Mouse (Mus musculus) neural tube, embryonic 13.5 days (tissue): ENCODE results near the gene Lrrfip1. TPM values are rescaled to one million over a fixed set of nuclear protein-coding genes. Genes with fewer than 3 reads are reported as not detected.

ENCODE experiments used
- ATAC-seq: fragments of 200-750 bp; cut with Nextera tagmentation; 2 replicates; pipeline ENCODE4 v1.8.0; 2017; ENCODE audit warnings: low read depth, mild to moderate bottlenecking, moderate TSS enrichment, moderate library complexity
- H3K27ac ChIP-seq: fragments of 300-500 bp; sonication (generic); replicated peaks from 2 replicates; pipeline ENCODE4 v1.5.1; 2015; ENCODE audit warnings: moderate library complexity, mild to moderate bottlenecking, inconsistent platforms
- H3K27me3 ChIP-seq: fragments of 300-500 bp; sonication (generic); 2 replicates; pipeline ENCODE4 v1.6.1; 2015; ENCODE audit warnings: mild to moderate bottlenecking, inconsistent platforms
- H3K36me3 ChIP-seq: fragments of 300-500 bp; sonication (generic); 2 replicates; pipeline ENCODE4 v1.6.1; 2015; ENCODE audit warnings: mild to moderate bottlenecking, inconsistent platforms
- H3K4me1 ChIP-seq: fragments of 300-500 bp; sonication (generic); replicated peaks from 2 replicates; pipeline ENCODE4 v1.6.1; 2015; ENCODE audit warnings: inconsistent platforms
- H3K4me2 ChIP-seq: fragments of 300-500 bp; sonication (generic); 2 replicates; pipeline ENCODE4 v1.6.1; 2015; ENCODE audit warnings: inconsistent platforms, mild to moderate bottlenecking, moderate library complexity
- H3K4me3 ChIP-seq: fragments of 300-500 bp; sonication (generic); 2 replicates; pipeline ENCODE4 v1.5.1; 2015; ENCODE audit warnings: mild to moderate bottlenecking, inconsistent platforms
- H3K9ac ChIP-seq: fragments of 300-500 bp; sonication (generic); 2 replicates; pipeline ENCODE4 v1.6.1; 2015; ENCODE audit warnings: moderate library complexity, mild to moderate bottlenecking, inconsistent platforms
- H3K9me3 ChIP-seq: fragments of 300-500 bp; sonication (generic); 2 replicates; pipeline ENCODE4 v1.6.1; 2016; ENCODE audit warnings: inconsistent platforms
- WGBS: fragments of 180-500 bp; shearing (Covaris S2); methylation state at CpG from one replicate; pipeline ENCODE4 v1.1.7; 2015; 5-methylcytosine and 5-hydroxymethylcytosine counted together
- polyA plus RNA-seq: library from polyadenylated mRNA; unstranded; fragments of >200 nt; fragmentation: Nextera tagmentation; extraction: Ambion mirVana; gene quantifications from 2 replicates; pipeline ENCODE4 v1.2.1, GENCODE M21; 2015

Gene Lrrfip1
- polyA plus RNA-seq, 1 experiment from 2014 or later, result 33.7 TPM

DNA sequence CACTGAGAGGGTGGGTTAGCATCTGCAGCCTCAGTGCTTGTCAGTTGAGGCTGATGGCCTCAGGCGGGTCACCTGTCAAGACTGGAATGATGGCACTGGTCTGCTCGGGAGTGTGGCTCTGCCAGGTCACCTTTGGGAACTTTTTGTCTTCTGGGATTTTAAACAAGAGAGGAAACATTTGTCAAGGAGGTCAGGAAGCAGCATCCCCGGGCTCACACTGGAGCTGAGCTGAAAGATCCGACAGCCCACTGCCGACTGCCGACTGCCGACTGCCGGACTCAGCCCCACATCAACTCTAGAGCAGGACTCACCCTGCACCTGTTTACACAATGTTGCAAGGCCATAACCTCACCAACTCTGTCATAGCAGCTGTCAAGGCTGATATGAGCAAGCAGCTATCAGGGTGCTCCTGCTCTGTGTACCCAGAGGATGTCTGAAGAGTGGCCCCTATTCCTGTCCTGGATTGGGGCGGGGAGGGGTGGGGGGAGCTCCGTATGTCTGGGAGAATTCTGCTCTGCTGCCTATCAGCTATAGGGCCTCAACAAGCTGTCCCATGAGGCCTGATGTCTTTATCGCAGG, 33.9 kb downstream of the Lrrfip1 start:
- Histone ChIP-seq H3K27me3 (no peaks in the 10 kb centered on the region), H3K9ac (no peak overlapping the region), H3K4me1 (no peaks in the 10 kb centered on the region), H3K4me3 (no peak overlapping the region), H3K36me3 (no peaks in the 10 kb centered on the region), H3K27ac (no peak overlapping the region), H3K9me3 (no peaks in the 10 kb centered on the region), H3K4me2 (no peak overlapping the region)
- no peak for ATAC-seq
- 78% methylated on average over 11 of the region's 11 CpGs for WGBS

DNA sequence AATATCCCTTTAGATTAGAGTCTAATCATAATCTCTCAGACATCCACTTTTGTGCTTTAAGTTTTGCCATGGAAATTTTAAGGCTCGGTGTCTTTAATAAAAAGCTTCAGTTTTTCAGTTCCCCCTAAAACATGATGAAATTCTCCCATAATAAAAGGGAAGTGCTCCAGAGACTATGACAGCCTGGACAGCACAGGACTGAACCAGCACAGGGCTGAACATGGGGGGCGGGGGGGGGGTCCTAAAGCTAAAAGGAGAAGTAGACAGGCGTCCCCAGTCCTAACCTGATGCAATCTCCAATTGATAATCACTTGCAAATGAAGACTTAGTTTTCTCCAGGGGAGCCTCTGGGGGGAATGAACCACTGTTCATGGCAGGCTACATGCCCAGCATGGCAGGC, 36.0 kb downstream of the Lrrfip1 start:
- H3K27ac ChIP-seq, result no peak overlapping the region
- peaks cover 11% of the 10 kb centered on the region for H3K4me1 ChIP-seq
- no peaks in the 10 kb centered on the region for H3K36me3 ChIP-seq
- H3K4me2 ChIP-seq, result no peak overlapping the region
- ATAC-seq, result no peak
- 82% methylated on average over 3 of the region's 3 CpGs for WGBS
- H3K27me3 ChIP-seq, result no peaks in the 10 kb centered on the region
- H3K4me3 ChIP-seq, result no peak overlapping the region
- H3K9me3 ChIP-seq, result no peaks in the 10 kb centered on the region
- H3K9ac ChIP-seq, result no peak overlapping the region

DNA sequence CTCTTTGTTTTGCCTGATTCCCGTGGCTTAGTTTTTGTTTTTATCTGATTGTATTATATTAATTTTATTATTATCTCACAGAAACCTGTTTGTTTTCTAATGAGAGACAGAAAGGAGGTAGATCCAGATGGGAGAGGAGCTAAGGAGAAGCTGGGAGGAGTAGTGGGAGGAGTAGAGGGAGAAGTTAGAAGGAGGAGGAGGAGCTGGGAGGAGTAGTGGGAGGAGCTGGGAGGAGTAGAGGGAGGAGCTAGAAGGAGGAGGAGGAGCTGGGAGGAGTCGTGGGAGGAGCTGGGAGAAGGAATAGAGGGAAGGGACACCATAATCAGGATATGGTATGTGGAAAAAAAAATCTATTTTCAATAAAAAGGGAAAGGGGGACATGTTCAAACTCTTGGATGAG, 36.7 kb downstream of the Lrrfip1 start:
- no peaks in the 10 kb centered on the region for H3K9me3 ChIP-seq
- no peak overlapping the region for H3K4me2 ChIP-seq
- H3K27ac ChIP-seq, result no peak overlapping the region
- peaks cover 17% of the 10 kb centered on the region for H3K4me1 ChIP-seq
- H3K27me3 ChIP-seq, result no peaks in the 10 kb centered on the region
- no peak overlapping the region for H3K4me3 ChIP-seq
- no peak for ATAC-seq
- WGBS, result 80% methylated on average over 2 of the region's 2 CpGs
- no peak overlapping the region for H3K9ac ChIP-seq
- H3K36me3 ChIP-seq, result no peaks in the 10 kb centered on the region

DNA sequence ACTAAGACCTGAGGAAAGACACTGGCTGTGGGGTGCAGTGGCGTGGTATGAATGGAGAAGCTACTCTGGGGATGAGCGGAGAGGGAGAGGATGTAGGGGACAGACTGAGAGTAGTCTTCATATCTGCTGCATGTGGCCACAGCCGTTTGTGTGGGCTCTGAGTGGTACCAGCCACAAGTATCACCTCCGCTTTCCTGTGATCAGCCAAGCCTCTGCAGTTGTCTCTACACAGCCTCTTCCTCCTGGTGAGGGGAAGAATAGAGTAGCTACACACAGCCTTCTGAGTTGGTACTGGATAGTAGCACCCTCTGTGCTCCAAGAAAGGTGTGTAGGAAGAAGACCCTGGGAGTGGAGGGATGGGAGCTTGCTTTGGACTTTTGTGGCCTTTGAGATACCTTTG, 38.7 kb downstream of the Lrrfip1 start:
- H3K4me1 ChIP-seq, result peaks cover 17% of the 10 kb centered on the region
- H3K27me3 ChIP-seq, result no peaks in the 10 kb centered on the region
- 89% methylated on average over 4 of the region's 4 CpGs for WGBS
- no peak overlapping the region for H3K27ac ChIP-seq
- H3K4me3 ChIP-seq, result no peak overlapping the region
- no peaks in the 10 kb centered on the region for H3K9me3 ChIP-seq
- H3K4me2 ChIP-seq, result no peak overlapping the region
- H3K9ac ChIP-seq, result no peak overlapping the region
- no peak for ATAC-seq
- no peaks in the 10 kb centered on the region for H3K36me3 ChIP-seq

DNA sequence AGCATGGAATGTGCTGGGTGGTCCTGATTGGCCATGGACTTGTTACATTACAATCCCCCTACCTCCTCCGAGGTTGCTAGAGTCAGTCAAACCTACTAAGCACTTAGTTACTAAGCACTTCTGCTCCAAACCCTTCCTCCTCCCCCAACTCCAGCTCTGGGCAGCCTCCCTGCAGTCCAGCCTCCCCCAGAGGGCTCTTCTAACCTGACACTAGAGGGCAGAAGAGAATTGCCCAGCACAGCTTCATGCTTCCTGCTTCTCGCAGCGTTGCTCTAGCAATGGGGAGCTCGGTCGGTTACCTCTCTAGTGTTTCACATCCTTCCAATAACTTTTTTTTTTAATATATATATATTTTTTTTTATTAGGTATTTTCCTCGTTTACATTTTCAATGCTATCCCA, 39.5 kb downstream of the Lrrfip1 start:
- no peak overlapping the region for H3K27ac ChIP-seq
- H3K36me3 ChIP-seq, result no peaks in the 10 kb centered on the region
- no peak overlapping the region for H3K9ac ChIP-seq
- no peak overlapping the region for H3K4me3 ChIP-seq
- WGBS, result 82% methylated on average over 6 of the region's 6 CpGs
- H3K4me1 ChIP-seq, result peaks cover 20% of the 10 kb centered on the region
- ATAC-seq, result no peak
- H3K4me2 ChIP-seq, result no peak overlapping the region
- H3K27me3 ChIP-seq, result no peaks in the 10 kb centered on the region
- no peaks in the 10 kb centered on the region for H3K9me3 ChIP-seq

DNA sequence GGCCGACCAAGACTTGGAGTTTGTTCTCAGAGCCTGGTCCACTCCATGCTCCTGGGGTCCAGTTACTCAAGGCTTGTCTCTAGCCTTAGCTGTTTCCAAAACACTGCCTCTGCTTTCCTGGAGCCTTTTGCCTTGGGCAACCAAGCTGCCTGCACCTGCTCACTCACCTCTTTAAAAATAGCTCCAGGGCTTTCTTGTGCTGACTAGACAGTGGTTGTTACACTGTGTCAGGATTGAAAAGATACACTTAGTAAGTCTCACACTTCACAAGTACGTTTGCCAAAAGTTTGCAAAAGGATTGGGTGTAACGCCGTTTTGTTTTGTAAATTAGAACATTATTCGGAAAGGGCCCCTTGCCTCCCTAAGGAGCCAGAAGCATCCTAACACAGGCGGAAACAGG, 40.0 kb downstream of the Lrrfip1 start:
- WGBS, result 28% methylated on average over 6 of the region's 6 CpGs
- no peak overlapping the region for H3K4me3 ChIP-seq
- H3K9me3 ChIP-seq, result no peaks in the 10 kb centered on the region

DNA sequence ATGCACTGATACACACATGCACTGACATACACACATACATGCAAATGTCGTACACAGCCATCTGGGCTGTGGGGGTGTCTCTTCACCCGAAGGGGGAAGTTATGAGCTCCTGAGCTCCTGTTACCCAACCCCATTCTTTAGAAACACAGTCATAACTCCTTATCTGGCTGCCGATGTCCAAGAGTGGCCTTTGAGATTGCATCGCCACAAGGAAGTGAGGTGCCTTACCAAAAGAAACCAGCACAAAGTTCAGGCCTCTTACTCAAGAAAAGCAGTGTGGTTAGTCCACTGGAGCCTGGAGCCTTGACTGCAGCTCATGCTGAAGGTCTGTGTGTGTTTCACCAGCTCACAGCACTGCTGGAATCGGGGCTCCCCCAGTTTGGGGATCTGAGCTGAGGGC, 43.1 kb downstream of the Lrrfip1 start:
- H3K27me3 ChIP-seq, result no peaks in the 10 kb centered on the region
- no peak overlapping the region for H3K4me2 ChIP-seq
- H3K36me3 ChIP-seq, result no peaks in the 10 kb centered on the region
- WGBS, result 89% methylated on average over 5 of the region's 5 CpGs
- H3K9ac ChIP-seq, result no peak overlapping the region
- no peaks in the 10 kb centered on the region for H3K9me3 ChIP-seq
- H3K27ac ChIP-seq, result no peak overlapping the region
- H3K4me1 ChIP-seq, result peaks cover 24% of the 10 kb centered on the region
- no peak overlapping the region for H3K4me3 ChIP-seq
- ATAC-seq, result no peak

More for the DNA sequence above, 40.0 kb downstream of the Lrrfip1 start:
- no peak overlapping the region for H3K4me2 ChIP-seq
- H3K27me3 ChIP-seq, result no peaks in the 10 kb centered on the region
- H3K27ac ChIP-seq, result no peak overlapping the region
- peaks cover 24% of the 10 kb centered on the region for H3K4me1 ChIP-seq
- H3K36me3 ChIP-seq, result no peaks in the 10 kb centered on the region
- H3K9ac ChIP-seq, result no peak overlapping the region
- no peak for ATAC-seq

DNA sequence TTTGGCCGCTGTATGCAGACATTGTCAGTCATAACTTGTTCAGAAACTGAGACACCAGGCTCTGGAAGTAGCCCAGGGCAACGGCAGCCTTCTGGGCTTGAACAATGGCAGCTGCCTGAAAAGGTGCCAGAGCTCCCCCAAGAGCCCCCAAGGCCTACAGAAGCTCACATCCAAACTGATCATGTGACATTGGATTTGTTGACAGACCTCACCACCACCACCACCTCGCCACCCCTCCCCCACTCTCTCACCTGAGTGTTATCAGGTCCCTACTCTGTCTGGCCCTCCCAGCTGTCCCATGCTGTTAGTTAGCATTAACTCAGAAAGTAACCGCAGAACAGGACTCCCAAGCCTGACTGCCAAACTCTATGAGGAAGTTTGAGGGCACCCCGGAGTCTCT, 44.7 kb downstream of the Lrrfip1 start:
- WGBS, result 73% methylated on average over 5 of the region's 5 CpGs

DNA sequence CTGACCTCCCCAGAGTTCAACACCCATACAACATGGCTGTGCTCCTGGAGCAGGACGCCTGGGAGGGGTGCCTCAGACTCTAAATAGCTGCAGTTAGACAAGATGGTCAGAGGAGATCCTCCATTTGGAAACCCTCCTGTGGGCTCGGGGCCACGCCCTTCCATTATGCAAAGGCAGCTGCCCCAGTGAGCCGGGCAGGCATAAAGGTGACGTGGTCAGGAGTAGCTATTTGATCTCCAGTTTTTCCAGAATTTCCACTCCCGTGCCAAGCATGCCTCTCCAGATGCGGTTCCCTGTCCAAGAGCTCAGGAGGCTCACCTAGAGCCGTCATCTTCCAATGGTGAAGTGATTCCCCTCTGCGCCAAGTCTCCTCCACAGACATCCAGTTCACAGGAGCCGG, 45.6 kb downstream of the Lrrfip1 start:
- H3K9me3 ChIP-seq, result no peaks in the 10 kb centered on the region
- H3K36me3 ChIP-seq, result no peaks in the 10 kb centered on the region
- H3K4me2 ChIP-seq, result no peak overlapping the region
- H3K4me3 ChIP-seq, result no peak overlapping the region
- no peak for ATAC-seq
- no peak overlapping the region for H3K27ac ChIP-seq
- H3K27me3 ChIP-seq, result no peaks in the 10 kb centered on the region
- H3K4me1 ChIP-seq, result peaks cover 16% of the 10 kb centered on the region
- WGBS, result 88% methylated on average over 10 of the region's 10 CpGs
- no peak overlapping the region for H3K9ac ChIP-seq

More for the DNA sequence above, 44.7 kb downstream of the Lrrfip1 start:
- H3K9me3 ChIP-seq, result no peaks in the 10 kb centered on the region
- H3K36me3 ChIP-seq, result no peaks in the 10 kb centered on the region
- no peak for ATAC-seq
- H3K27ac ChIP-seq, result no peak overlapping the region
- no peak overlapping the region for H3K9ac ChIP-seq
- H3K4me2 ChIP-seq, result no peak overlapping the region
- H3K4me1 ChIP-seq, result peaks cover 24% of the 10 kb centered on the region
- H3K27me3 ChIP-seq, result no peaks in the 10 kb centered on the region
- H3K4me3 ChIP-seq, result no peak overlapping the region

DNA sequence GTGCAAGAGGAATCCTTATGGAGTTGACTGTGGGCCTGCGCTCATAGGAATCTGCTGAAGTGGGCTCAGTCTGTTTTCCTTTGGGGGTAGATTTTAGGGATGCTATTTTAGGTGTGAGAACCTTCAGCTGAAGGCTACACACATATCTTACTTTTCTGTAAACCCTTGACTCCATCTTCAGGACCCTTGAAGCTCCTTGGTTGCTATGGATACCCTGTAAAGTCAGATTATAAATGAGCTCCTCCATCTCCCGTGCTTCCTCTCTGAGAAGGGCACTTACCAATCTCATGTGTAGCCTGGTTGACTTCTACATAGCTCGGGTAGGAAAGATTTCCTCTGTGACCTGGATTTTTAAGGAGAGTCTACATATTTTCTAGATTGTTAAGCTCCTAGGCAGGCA, 46.1 kb downstream of the Lrrfip1 start:
- no peak for ATAC-seq
- WGBS, result 69% methylated on average over 3 of the region's 3 CpGs
- H3K36me3 ChIP-seq, result no peaks in the 10 kb centered on the region
- H3K4me2 ChIP-seq, result no peak overlapping the region
- no peak overlapping the region for H3K9ac ChIP-seq
- H3K27me3 ChIP-seq, result no peaks in the 10 kb centered on the region
- H3K4me3 ChIP-seq, result no peak overlapping the region
- no peaks in the 10 kb centered on the region for H3K9me3 ChIP-seq
- H3K4me1 ChIP-seq, result peaks cover 12% of the 10 kb centered on the region
- H3K27ac ChIP-seq, result no peak overlapping the region

DNA sequence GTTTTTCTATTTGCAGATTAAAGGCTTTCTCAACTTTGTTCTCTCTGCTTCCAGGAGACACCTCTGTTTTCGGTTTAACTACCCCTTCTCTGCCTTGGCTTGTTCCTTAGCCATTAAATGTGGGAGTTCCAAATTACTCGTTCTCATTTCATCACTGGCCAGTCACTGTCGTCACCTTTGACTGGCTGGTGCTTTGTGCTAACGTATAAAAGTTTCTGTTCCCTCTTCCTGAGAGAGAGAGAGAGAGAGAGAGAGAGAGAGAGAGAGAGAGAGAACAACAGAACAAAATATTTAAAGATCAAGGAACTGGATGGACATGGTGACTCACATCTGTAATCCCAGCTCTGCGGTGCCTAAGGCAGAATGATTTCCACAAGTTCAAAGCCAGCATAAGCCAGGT, 47.7 kb downstream of the Lrrfip1 start:
- no peak overlapping the region for H3K27ac ChIP-seq
- H3K36me3 ChIP-seq, result no peaks in the 10 kb centered on the region
- peaks cover 7% of the 10 kb centered on the region for H3K4me1 ChIP-seq
- H3K4me3 ChIP-seq, result no peak overlapping the region
- H3K27me3 ChIP-seq, result peaks cover 1% of the 10 kb centered on the region; the same call in 1 of the 2 replicates
- H3K4me2 ChIP-seq, result no peak overlapping the region
- H3K9ac ChIP-seq, result no peak overlapping the region
- WGBS, result 68% methylated on average over 5 of the region's 5 CpGs
- no peak for ATAC-seq
- H3K9me3 ChIP-seq, result no peaks in the 10 kb centered on the region

DNA sequence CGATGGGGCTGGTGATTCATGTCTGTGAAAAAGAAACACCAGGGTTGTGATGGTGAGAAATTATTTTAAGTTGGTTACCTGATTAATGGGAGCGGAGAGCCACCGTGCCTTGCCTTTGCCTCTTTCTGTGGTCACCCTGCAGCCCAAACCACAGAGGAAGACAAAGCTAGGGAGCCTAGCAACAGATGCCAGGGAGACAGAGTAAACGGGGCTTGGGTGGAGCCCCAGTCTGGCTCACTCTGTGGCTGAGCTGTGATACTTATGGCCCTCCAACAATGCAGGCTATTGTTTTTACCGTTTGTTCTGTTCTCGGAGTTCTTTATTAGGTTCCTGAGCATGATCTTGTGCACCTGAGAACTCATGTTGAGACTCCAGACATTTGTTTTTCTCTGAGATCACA, 50.8 kb downstream of the Lrrfip1 start:
- 52% methylated on average over 6 of the region's 6 CpGs for WGBS
- Histone ChIP-seq H3K9me3 (no peaks in the 10 kb centered on the region), H3K4me2 (no peak overlapping the region), H3K27me3 (peaks cover 23% of the 10 kb centered on the region), H3K9ac (no peak overlapping the region), H3K36me3 (no peaks in the 10 kb centered on the region), H3K4me3 (no peak overlapping the region), H3K4me1 (peaks cover 20% of the 10 kb centered on the region), H3K27ac (no peak overlapping the region)
- no peak for ATAC-seq

DNA sequence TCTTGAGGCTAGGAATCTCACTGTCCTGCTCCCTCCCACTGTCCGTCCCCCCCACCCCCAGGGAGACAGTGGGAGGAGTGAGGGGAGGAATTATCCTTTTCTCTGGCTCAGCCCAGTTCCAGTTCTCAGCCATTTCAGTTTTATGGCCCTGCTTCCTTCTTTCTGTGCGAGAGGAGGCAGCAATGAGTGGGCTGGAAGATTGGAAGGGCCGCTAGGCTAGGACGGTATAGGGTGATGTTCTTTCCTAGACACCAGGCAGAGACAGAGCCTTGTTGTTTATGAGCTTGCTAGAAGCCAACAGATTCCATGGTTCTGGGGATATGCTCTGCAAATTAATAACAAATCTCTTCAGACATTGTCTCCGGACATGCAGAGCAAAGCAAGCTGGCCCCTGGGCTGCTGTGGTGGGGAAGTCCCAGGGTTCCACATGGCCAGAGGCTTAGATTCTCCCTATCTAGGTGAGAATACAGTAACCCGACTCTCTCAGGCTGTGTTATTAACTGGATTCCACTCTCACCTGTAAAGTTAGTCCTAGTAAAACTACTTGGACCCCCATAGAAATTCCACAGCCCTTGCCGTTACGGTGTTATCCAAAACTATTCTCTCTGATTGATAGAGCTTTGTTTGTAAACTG, 53.0 kb downstream of the Lrrfip1 start:
- 47% methylated on average over 8 of the region's 8 CpGs for WGBS
- Histone ChIP-seq H3K9me3 (no peaks in the 10 kb centered on the region), H3K36me3 (no peaks in the 10 kb centered on the region), H3K4me3 (no peak overlapping the region), H3K9ac (no peak overlapping the region), H3K4me2 (no peak overlapping the region), H3K27ac (no peak overlapping the region), H3K4me1 (peaks cover 27% of the 10 kb centered on the region), H3K27me3 (peaks cover 30% of the 10 kb centered on the region)
- no peak for ATAC-seq
